Mouse (Mus musculus): ENCODE results near the gene Atp6ap1l. TPM values are rescaled to one million over a fixed set of nuclear protein-coding genes. Genes with fewer than 3 reads are reported as not detected.

Atp6ap1l gene
- polyA plus RNA-seq, 1 experiment, result 0.18 TPM

DNA sequence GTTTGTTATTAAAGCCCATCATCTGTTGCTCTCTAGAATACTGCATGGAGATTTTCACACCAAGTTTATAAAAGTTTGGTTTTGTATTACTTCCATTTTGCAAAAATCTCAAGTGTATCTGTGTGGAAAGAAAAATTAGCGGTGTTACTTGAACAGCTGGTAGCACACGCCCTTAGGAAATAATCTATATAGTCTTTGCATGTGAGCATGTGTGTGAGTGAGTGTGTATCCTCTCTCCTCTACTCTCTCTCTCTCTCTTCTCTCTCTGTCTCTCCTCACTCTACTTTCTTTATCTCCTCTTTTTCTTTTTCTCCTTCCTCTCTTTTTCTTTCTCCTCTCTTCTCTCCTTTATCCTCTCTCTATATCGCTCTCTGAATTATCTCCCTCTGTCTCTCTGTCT lies 61.7 kb downstream of the Atp6ap1l start:
- TF ChIP-seq CTCF (IDR thresholded peaks at IDR 0.05; ENCODE audit: borderline replicate concordance, control insufficient read depth, extremely low read depth, insufficient read depth, low read length, poor library complexity) (no peak), POLR2A (IDR thresholded peaks at IDR 0.05; ENCODE audit: control insufficient read depth, extremely low read depth, insufficient read depth, low read length, poor library complexity) (no peak)
- 87% methylated on average over 3 of the region's 3 CpGs for WGBS
- Histone ChIP-seq H3K27ac (ENCODE audit: control insufficient read depth, insufficient read depth, low read length) (no peak overlapping the region), H3K36me3 (ENCODE audit: control insufficient read depth, insufficient read depth, low read length) (no peaks in the 10 kb centered on the region), H3K4me1 (replicated peaks; ENCODE audit: control insufficient read depth, insufficient read depth, low read length) (no peaks in the 10 kb centered on the region), H3K4me3 (ENCODE audit: control insufficient read depth, insufficient read depth, low read length) (no peak overlapping the region), H3K27me3 (ENCODE audit: control insufficient read depth, insufficient read depth, low read length) (no peaks in the 10 kb centered on the region)
- DNase-seq, result no peak

DNA sequence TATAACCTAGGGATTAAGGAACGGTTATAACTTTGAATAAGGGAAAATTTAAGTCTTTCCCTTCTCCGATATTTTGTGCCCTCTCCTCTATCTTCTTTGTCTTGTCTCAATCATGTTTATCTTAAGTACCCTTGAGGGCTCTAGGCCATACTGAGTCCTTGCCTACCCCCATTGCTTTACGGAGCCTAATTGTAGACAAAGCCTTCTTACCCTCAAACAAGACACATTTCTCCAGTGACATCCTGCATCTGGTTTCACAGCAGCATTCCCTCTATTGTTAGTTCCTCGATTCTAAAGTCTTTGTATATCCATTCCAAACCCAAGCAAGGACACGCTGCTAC lies 64.0 kb downstream of the Atp6ap1l start:
- Histone ChIP-seq H3K36me3 (ENCODE audit: control insufficient read depth, insufficient read depth, low read length) (no peaks in the 10 kb centered on the region), H3K4me1 (replicated peaks; ENCODE audit: control insufficient read depth, insufficient read depth, low read length) (no peaks in the 10 kb centered on the region), H3K27ac (ENCODE audit: control insufficient read depth, insufficient read depth, low read length) (no peak overlapping the region), H3K27me3 (ENCODE audit: control insufficient read depth, insufficient read depth, low read length) (no peaks in the 10 kb centered on the region), H3K4me3 (ENCODE audit: control insufficient read depth, insufficient read depth, low read length) (no peak overlapping the region)
- DNase-seq, result no peak
- 49% methylated on average over 5 of the region's 5 CpGs for WGBS
- TF ChIP-seq CTCF (IDR thresholded peaks at IDR 0.05; ENCODE audit: borderline replicate concordance, control insufficient read depth, extremely low read depth, insufficient read depth, low read length, poor library complexity) (no peak), POLR2A (IDR thresholded peaks at IDR 0.05; ENCODE audit: control insufficient read depth, extremely low read depth, insufficient read depth, low read length, poor library complexity) (no peak)

DNA sequence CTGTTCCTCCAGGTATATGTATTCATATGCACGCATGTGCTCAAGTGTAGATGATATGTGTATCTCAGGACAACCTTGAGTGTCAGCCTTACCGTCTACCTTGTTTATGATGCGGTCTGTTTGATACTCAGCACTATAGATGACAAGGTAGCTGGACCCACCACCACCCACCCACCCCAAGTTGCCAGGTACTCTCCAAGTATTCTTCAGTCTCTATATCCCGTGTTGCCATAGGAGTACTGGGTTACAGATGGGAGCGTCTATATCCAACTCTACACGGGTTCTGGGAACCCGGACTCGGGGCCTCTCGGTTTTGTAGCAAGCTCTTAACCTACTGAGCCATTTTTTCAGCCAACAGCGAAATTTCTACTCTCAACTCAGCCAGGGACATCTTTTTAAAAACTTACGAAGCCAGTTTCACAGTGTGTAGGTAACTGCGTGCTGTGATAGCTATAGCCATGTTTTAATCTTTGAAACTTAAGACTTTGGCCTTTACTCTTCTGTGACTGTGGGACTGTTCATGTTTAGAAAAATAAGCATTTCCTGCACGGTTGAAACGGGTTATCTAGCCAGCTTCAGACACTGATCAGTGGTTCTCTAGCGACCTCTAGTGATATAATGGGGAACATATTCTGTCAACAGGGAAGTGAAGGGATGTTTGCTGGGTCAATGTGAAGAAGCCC lies 64.5 kb downstream of the Atp6ap1l start:
- peak; percentile 5 for DNase-seq
- H3K27ac ChIP-seq (ENCODE audit: control insufficient read depth, insufficient read depth, low read length), result no peak overlapping the region
- H3K27me3 ChIP-seq (ENCODE audit: control insufficient read depth, insufficient read depth, low read length), result no peaks in the 10 kb centered on the region
- no peaks in the 10 kb centered on the region for H3K36me3 ChIP-seq (ENCODE audit: control insufficient read depth, insufficient read depth, low read length)
- 57% methylated on average over 15 of the region's 15 CpGs for WGBS
- no peak overlapping the region for H3K4me3 ChIP-seq (ENCODE audit: control insufficient read depth, insufficient read depth, low read length)
- no peak for TF ChIP-seq CTCF (IDR thresholded peaks at IDR 0.05; ENCODE audit: borderline replicate concordance, control insufficient read depth, extremely low read depth, insufficient read depth, low read length, poor library complexity)
- no peak for TF ChIP-seq POLR2A (IDR thresholded peaks at IDR 0.05; ENCODE audit: control insufficient read depth, extremely low read depth, insufficient read depth, low read length, poor library complexity)
- H3K4me1 ChIP-seq (replicated peaks; ENCODE audit: control insufficient read depth, insufficient read depth, low read length), result no peaks in the 10 kb centered on the region

DNA sequence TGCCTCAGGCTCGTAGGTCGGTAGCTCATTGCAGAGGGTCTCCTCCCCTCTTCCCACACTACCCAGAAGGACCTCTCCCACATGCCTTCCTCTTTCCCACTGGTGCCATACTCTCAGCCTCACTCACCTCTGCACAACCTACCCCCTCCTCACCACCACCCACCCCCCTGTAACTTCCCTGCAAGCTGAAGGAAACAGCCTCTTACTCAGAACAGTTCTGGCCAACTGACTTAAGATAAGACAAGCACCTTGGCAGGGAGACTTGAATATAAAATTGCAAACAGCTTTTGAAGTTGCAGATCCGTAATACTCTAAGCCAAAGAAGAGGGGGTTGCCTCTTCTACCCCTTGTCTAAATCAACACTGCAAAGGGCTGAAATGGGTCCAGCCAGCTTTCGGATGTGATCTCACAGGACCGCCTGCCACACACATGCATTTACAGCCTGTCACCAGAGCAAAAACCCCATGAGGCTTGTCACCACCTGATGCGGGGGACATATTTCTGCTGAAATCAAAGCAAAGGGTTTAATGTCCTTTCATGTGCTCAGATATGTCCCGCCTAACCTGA lies 71.4 kb downstream of the Atp6ap1l start:
- H3K27ac ChIP-seq (ENCODE audit: control insufficient read depth, insufficient read depth, low read length), result no peak overlapping the region

More for the DNA sequence above, 71.4 kb downstream of the Atp6ap1l start:
- H3K4me3 ChIP-seq (ENCODE audit: control insufficient read depth, insufficient read depth, low read length), result no peak overlapping the region
- H3K27me3 ChIP-seq (ENCODE audit: control insufficient read depth, insufficient read depth, low read length), result no peaks in the 10 kb centered on the region
- no peak for TF ChIP-seq POLR2A (IDR thresholded peaks at IDR 0.05; ENCODE audit: control insufficient read depth, extremely low read depth, insufficient read depth, low read length, poor library complexity)
- TF ChIP-seq CTCF (IDR thresholded peaks at IDR 0.05; ENCODE audit: borderline replicate concordance, control insufficient read depth, extremely low read depth, insufficient read depth, low read length, poor library complexity), result no peak
- H3K4me1 ChIP-seq (replicated peaks; ENCODE audit: control insufficient read depth, insufficient read depth, low read length), result no peaks in the 10 kb centered on the region
- no peak for DNase-seq
- WGBS, result 86% methylated on average over 7 of the region's 7 CpGs
- no peaks in the 10 kb centered on the region for H3K36me3 ChIP-seq (ENCODE audit: control insufficient read depth, insufficient read depth, low read length)

Other genes starting within 250 kb of the Atp6ap1l start
- gene Rps23, start 17.6 kb upstream of the Atp6ap1l start, polyA plus RNA-seq (2012; rRNA removed), result 317 and 333 TPM in 2 replicates